Mouse (Mus musculus): ENCODE results near the gene Bbs2. TPM values are rescaled to one million over a fixed set of nuclear protein-coding genes. Genes with fewer than 3 reads are reported as not detected.
"Not testable (repeated sequence)": the region's sequence is repeated elsewhere in the genome, so short reads cannot be mapped to it uniquely, and the experiment has no call there.

The Bbs2 gene
- total RNA-seq (2021): 1 to 10 TPM; 6.8 to 8.7 TPM

- peak; percentile 99 to 100 for DNase-seq
- intact Hi-C loops (cut with DNase I): no loop called here
Observed at GRCm38 (mm10) chr8:94098081-94098974, at the start of gene Bbs2. TSS of gene Bbs2 (minus strand) at chr8:94098928.

DNA sequence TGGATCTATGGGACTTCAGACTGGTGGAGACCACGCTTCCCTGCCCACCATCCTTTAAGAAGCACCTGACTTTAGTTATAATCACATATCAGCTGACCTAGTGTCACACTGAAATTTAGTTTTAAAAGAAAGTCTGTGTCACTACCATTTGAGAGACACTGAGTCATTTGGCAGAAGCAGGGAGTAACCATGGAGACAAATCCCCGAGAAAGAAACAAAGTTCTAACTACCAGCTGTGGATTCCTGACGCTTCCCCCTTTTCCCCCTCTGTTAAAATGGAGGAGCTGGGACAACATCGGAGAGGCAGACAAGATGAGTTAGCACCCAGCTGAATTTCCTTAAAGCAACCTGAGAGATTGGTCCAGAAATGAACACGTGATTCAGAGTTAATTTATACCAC, 49.5 kb upstream of the Bbs2 start:
- intact Hi-C loops (cut with DNase I): no loop called here
- no peak for DNase-seq

DNA sequence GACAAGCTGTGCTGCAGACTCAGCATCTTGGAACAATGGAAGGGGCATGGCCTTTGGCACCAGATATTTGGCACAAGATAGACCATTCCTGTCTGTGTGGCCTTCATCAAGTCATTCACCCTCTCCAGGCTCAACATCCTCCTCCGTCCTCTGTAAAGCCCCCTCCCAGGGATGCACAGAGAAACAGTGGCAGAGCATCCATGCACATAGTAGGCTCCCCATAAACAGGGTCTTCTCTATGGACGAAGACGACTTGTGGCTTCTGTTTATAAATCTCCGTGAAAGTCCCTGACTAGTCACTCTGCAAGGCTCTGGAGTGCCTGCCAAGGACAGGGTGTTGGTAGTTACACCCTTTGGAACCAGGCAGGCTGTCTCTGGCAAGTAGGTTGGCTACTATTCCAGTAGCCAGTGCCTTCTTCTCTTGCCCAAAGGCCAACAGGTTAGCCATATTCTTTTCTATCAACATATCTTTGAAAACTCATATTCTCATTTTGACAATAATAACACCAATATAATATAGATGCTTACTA, 41.6 kb upstream of the Bbs2 start:
- DNase-seq: no peak
- intact Hi-C loops (cut with DNase I): no loop called here

GRCm38 (mm10) chr8:94136933-94137332, 38.2 kb upstream of the Bbs2 start, which contains the start of gene Mt4:
TSS of gene Mt4 (plus strand) at chr8:94137197.
- no peak for DNase-seq
- intact Hi-C loops (cut with DNase I): no loop called here

- DNase-seq: no peak
- intact Hi-C loops (cut with DNase I): no loop called here
Observed at GRCm38 (mm10) chr8:94136192-94136591, 37.5 kb upstream of the Bbs2 start.

DNA sequence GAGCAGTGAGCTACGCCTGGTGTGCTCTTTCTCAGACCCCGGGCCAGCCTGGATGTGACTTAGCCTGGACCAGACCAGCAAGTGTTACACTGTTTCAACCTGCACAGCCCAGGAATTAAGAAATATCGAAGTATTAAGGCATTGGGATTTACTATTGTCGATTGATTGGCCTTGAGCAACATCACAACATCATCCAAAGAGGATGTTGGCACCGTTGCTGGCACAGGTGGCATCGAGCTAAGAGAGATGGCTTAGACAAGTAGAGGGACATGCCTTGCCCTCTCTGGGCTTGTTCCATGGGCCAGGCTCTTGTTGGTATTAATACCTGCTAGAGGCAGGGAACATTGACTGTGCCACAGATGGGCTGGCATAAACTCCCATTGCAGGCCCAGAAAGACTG, 36.8 kb upstream of the Bbs2 start:
- intact Hi-C loops (cut with DNase I): no loop called here
- no peak for DNase-seq

DNA sequence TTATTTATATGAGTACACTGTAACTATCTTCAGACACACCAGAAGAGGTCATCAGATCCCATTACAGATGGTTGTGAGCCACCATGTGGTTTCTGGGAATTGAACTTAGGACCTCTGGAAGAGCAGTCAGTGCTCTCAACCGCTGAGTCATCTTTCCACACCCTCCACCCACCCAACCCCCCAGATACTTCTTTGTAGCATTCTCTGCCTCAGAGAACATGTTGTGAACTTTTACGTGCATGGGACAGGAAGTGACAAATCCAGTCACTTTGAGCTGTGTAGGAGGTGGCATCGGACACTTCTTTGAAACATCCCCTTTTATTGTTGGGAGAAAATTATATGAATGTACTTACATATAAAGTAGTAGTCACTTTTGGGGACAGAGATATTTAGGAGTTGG, 35.9 kb upstream of the Bbs2 start:
- DNase-seq: peak in 1 of 2 experiments; percentile 10
- intact Hi-C loops (cut with DNase I): not testable (repeated sequence)

- DNase-seq: no peak
- intact Hi-C loops (cut with DNase I): no loop called here
Observed at GRCm38 (mm10) chr8:94132096-94132495, 33.4 kb upstream of the Bbs2 start.

DNA sequence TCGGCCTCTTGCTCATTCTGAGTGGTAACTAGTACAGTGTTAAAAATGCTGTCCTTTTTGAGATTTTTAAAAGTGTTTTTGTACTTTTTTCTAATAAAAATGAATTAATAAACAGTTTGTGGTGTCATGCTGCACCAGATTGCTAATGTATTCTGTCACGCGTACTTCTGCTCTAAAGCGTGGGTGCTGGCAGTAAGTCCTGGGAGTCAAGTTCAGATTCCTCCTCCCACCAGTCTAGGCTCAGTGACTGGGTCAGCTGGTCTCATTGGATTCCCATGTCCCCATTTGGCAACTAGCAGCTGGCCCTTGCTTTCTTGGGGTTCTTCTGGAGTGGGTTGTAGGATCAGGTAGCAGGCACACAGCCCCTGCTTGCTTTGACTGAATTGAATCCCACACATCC, 31.4 kb upstream of the Bbs2 start:
- DNase-seq: no peak
- intact Hi-C loops (cut with DNase I): no loop called here

- intact Hi-C loops (cut with DNase I): no loop called here
- DNase-seq: no peak
Observed at GRCm38 (mm10) chr8:94129133-94129789, 30.5 kb upstream of the Bbs2 start.

DNA sequence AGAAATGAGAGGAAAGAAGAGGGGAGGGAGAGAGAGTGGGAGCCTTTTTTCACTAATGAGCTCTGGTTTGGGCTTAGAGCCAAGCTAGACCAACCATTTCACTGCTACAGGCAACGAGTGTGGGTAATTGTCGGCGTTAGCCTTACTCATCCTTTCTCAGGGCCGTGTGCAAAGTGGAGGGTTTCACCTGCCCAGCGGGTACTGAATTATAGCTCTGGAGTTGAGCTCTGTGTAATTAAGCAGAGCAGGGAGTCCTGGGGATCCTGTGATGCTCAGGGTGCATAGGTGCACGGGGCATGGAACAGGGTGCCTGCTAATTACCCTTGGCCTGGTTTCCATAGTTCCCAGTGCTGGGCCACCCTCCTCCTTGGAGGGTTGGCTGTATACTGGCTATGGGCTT, 29.0 kb upstream of the Bbs2 start:
- intact Hi-C loops (cut with DNase I): no loop called here
- DNase-seq: no peak

GRCm38 (mm10) chr8:94122711-94123468, 24.2 kb upstream of the Bbs2 start:
- no peak for DNase-seq
- intact Hi-C loops (cut with DNase I): no loop called here

GRCm38 (mm10) chr8:94121625-94122024, 22.9 kb upstream of the Bbs2 start:
- DNase-seq: no peak
- intact Hi-C loops (cut with DNase I): no loop called here

DNA sequence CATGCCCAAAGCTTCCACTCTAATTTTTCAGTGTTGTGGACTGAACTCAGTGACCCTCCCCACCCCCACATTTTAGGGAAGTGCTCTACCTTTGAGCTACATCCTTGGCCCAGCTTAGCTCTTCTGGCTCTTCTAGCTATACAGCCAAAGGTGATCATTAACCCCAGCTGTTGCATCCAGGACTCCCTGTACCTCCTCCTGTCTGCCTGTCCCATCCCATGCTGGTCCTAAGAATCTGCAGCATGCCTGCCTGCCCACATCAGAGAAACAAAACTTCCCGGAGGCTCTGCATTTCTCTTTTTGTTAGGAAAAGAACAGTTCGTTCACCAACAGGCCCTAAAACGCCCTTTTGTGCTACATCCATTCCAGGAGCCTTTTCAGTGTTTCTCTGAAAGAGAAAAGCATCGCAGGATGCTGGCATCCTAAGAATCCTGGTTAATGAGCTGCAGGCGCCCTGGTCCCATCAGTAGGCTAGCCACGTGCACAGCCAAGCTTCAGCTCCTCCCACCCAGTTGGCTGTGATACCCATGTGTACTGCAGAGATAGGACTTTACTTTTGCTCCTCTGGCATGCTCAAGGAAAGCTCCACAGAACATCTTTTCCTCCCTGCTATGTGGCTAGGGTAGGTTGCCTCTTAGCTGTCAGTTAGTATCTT, 20.2 kb upstream of the Bbs2 start:
- no peak for DNase-seq
- intact Hi-C loops (cut with DNase I): no loop called here

DNA sequence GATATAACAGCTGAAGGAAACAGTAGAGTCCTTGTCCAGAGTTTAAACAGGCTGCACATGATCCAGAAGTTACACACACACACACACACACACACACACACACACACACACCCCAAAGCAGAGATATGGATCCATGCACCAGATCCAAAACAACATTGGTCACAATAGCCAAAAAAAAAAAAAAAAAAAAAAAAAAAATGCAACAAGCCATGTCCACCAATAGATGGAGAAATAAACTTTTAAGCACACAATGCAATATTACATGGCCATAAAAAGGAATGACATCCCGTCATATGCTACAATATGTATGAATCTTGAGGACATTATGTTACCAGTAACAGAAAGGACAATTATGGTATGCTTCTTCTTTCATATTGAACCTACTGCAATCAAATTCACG, 15.2 kb upstream of the Bbs2 start:
- DNase-seq: no peak
- intact Hi-C loops (cut with DNase I): no loop called here

DNA sequence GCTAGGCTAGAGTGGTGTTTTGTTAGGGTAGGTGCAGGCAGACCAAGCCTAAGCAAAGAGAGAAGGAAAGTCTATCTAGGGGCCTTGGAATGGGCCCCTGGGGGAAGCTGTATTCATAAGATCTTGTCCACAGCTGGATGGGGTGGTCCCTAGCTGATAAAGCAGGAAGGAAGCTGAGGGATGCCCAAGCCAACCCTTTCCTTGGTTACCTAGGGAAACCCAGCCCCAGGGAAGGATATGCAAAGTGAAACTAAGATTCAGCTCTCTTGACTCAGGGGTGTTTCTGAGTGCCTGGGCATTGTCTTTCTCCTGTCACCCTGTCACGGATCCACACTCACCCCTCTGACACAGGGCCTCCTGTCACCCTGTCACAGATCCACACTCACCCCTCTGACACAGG, 14.7 kb upstream of the Bbs2 start:
- no peak for DNase-seq
- intact Hi-C loops (cut with DNase I): no loop called here

DNA sequence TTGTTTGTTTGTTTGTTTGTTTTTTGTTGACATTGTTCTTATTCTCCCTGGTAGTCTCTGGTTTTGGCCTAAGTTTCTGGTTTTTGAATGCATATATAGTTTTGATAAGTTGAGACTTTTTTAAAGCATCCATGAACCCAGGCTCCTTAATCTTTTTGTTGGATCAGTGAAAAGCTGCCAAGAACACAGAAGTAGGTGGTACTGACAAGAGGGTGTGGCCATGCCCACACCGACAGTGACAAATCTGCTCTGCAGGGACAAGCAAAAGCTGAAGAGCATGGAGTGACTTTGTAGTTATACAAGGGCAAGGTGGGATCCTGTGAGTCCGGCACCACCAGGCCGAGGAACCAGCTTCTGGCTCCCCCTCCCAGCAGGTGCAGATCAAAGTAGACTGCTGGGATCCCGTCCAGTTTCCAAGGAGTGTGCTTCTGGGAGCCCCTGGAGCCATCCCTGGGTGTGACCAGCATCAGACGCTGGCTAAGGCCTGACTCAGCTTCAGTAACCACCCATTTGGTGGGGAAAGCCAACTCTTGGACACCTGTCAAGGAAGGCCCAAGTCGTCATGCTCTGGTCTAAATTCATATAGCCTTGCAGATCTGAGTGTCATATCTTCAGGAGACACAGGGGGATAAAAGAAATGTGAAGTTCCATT, 11.9 kb upstream of the Bbs2 start:
- intact Hi-C loops (cut with DNase I): no loop called here
- DNase-seq: no peak

DNA sequence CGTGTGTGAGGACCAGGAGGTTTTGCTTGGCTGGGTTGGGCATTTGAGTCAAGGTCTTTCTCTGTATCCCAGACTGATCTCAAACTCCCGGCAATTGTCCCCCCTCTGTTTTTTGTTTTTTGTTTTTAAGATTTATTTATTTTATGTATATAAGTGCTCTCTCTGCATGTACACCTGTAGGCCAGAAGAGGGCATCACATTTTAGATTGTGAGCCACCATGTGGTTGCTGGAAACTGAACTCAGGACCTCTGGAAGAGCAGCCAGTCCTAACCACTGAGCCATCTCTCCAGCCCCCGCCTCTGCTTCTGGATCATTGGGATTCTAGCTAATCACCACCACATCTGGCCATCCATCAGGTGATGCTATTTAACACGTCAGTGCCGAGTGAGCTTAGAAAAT, 11.1 kb upstream of the Bbs2 start:
- no peak for DNase-seq
- intact Hi-C loops (cut with DNase I): no loop called here

- intact Hi-C loops (cut with DNase I): no loop called here
- no peak for DNase-seq
Observed at GRCm38 (mm10) chr8:94109396-94109795, 10.7 kb upstream of the Bbs2 start.

DNA sequence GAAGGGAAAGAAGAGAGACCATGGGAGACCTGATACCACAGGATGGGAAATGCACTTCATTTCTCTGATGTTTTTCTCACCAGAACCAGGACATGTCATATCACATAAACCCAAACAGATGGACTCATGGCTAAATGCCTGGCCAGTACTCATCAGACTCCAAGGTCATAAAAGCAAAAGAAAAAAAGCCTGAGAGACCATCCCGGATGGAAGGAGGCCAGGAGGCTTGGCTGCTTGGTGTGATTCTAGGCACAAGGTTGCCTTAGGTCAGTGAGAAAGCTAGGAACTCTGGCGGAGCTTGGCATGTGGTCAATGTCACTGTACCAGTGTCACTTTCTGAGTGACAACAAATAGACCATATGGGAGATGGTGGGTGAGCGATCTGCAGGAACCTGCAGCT, 9.1 kb upstream of the Bbs2 start:
- intact Hi-C loops (cut with DNase I): no loop called here
- peak; percentile 59 to 70 for DNase-seq

All from heart, postnatal 10 days (tissue).